Mouse (Mus musculus) lung, adult 18-20 months (tissue): ENCODE data around the gene Dcaf17.

Source experiments
- DNase-seq, 2 experiments: peaks; one replicate each; pipeline ENCODE4 v3.0.0; 2022; ENCODE audit warnings: mixed read lengths in 2 of 2

Dcaf17 gene

DNA sequence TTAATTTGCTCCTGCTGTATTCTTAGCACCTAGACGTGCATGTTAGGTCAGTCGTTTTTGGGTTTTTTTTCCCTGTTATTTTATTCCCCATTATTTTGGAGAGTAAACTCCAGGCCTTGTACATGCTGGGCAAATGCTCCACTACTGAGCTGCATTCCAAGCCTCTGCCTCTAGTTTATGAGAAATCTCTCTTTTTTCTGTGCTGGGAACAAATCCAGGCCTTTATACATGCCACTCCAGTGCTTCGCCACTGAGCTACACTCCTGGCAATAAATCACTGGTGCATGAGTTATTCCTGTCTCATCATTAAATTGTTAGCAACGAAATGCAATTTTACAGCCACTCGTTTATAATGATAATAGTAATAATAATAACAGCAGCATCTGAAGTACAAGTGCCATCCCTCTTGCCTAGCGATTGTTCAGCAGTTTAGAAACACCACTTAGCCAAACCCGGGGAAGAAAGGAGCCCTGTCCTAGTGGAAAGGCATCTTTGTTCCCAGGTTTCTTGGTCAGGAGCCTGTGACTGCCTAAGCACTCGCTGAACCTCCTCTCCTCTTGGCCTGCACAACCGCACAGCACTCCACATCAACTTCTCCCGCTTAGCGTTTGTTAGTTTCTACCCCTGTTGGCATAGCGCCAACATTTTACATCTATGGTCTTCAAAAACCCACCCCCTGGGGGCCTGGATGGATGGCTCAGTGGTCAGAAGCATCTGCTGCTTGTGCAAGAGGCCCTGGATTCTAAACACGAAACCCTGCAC is 67.3 kb downstream of the Dcaf17 start:
- DNase-seq: no peak

DNA sequence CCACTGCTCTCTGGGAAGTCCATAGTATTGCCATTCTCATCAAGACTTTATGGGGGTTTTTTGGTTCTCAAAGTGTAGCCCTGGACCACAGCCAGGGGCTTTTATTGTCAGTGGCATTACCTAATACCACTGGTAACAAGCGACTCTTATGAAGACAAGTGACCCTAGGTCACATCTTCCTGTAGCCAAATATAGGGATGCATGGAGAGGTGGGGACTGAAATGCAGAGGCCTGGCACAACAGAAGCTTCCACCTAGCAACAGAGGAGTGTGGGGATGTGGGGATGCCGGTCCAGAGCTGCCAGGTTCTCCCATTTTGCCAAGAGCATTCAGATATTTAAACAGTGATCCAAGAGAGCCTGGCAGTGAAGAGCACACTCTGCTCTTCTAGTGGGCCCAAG is 68.5 kb downstream of the Dcaf17 start:
- DNase-seq: no peak

DNA sequence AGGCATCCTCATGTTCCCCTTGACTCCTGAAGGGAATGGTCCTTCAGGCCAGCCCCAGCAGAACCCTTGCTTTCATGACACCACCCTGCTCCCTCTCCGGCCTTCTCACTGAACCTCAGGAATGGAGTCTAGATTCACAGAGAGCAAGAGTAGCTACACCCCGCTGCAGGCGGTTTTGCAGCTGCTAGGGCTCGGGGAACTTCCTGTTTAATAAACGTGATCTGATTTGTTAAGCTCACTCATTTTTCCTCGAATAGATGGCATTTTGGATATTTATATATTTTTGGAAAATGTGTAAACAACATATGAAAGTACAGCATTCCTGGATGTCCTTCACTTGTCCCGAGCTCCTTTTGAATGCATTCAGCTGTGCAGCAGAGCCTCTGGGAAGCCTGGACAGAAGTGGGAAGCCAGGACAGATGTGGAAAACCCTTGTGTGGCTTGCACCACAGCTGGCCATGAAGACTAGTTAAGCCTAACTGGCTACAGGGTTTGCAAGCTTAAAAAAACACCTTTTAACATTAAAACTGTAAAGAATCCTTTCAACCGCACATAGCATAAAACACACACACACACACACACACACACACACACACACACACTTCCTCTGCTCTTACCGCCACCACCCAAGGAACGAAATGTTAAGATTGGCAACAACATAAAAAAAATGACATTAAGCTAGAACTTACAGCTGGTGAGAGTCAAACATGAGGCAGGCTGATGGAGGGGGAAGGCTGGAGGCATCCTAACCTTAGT is 72.8 kb downstream of the Dcaf17 start:
- DNase-seq: no peak

DNA sequence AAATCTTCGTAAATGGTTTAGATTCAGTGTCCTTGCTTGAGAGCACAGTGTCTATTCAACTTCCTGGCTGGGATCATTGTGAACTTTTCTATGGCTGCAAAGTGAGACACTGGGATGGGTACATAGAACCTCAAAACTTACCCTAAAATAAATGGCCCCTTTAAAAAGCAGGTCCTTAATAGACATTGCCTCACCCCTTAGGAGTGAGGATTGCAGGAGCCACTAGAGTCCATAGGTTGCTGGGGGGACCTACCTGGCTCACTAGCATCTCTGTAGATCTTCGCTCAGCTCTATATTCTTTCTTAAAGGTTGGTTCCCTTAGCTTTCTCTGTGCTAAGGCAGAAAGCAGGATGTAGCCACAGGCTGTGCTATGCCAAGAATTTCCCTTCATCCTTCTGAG is 75.2 kb downstream of the Dcaf17 start:
- no peak for DNase-seq

DNA sequence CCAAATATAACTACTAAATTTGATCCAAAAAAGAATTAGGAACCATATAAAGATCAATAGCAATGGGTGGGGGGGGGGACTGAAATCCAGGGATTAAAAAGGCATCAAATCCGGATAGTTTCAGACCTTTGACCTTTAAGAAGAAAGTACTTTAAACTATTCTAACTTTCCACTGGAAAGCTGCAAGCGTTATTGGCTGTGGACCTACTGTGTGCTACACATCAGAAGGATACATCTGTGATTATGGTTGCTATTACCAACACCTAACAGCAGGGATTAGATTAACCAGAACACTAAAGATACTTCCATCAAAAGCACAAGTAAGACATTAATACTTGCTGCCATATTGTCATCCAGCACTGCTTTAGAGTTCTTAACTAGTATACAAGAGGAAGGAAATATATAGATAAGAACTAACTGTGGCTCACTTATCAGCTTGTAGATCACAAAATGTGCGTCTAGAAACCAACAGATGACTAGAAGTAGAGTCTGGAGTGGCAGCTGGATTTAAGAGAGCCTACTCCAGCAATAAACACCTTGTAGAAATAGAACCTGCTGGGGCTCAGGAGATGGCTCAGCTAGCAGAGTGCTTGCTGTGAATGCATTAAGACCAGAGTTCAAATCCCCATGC is 76.9 kb downstream of the Dcaf17 start:
- no peak for DNase-seq

DNA sequence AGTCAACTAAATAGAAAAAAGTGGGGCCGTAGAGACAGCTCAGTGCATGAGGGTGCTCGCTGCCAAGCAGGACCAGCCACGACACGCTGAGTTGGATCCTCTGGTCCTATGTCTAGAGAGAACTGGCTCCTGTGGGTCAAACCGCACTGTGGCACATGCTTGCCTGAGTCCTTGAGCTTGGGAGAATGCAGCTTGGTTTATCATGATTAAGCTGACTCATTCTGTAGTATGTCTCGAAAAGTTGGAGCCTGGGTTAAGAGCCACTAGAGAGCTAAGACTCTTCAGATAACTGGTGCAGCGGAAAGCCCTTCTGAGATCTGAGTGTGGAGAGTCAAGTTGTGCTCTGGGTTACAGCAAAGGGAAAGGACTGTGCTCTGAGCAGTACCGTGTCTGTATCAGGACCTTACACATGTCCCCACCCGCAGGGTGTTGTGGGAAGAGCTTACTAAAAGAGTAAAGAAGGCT is 78.9 kb downstream of the Dcaf17 start:
- peak; percentile 47 to 66 for DNase-seq

DNA sequence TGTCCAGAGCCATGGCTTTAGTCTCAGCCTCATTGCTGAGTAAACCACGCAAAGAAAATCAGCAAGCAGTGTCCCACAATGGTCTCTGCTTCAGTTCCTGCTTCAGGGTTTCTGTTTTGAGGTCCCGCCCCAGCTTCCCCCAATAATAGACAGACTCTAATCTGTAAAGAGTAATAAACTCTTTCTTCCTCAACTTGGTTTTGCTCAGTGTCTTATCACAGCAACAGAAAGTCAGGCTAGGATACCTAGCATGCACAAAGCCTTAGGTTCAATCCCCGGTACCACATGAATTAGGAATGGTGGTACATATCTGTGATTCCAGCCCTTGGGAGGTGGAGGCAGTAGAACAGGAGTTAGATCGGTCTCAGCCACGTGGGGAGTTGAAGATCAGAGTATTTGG is 79.7 kb downstream of the Dcaf17 start:
- DNase-seq: no peak

DNA sequence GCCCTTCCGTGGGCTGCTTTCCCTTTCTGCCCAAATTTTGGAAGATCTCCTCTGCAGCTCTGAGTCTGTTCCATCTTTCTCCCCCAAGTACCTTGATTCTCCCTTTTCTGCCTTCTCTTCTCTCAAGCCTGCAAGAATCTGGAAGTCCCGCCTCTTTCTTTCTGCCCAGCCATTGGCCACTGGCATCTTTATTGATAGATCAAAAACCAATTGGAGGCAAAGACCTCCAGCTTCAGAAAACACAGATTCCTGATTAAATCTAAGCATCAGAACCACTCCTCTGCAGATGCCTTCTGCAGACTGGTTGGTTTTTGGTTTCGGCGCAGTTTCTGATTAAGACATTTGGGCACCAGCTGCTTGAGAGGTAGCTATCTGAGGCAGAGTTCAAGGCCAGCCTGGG is 85.5 kb downstream of the Dcaf17 start:
- DNase-seq: no peak

DNA sequence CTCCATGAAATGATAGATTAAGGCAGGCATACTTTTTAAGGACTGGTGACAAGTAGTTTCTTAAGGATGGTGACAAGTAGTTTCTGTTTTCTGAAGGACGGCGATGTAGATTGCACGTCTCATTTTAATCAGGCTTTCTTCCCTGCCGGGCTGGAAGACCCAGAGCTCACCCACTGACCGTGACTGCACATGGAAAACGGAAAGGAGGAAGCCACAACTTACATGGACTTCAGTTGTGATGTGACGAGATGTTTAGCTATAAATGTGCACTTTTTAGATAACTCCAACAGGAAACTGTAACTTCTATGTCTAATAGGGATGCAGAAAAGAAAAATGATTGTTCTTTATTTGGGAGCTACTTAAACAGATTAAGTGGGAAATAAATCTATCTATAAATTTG is 87.3 kb downstream of the Dcaf17 start:
- no peak for DNase-seq

DNA sequence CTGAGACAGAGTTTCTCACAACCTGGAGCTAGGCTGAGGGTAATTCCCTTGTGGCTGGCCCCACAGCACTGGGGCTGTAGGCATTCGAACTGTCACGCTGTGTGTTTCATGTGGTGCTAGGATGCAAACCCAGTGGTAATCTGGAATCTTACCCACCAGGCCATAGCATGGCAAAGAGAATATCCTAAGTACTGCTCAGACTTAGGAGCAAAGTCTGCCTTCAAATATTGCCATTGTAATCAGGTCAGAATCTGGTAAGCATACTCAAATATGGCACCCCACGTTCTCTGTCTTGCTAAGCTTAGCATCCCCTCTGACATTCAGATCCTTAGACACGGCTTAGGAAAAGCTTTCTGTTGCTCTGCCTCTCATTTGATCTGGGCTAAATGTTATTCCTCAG is 90.7 kb downstream of the Dcaf17 start:
- DNase-seq: no peak

DNA sequence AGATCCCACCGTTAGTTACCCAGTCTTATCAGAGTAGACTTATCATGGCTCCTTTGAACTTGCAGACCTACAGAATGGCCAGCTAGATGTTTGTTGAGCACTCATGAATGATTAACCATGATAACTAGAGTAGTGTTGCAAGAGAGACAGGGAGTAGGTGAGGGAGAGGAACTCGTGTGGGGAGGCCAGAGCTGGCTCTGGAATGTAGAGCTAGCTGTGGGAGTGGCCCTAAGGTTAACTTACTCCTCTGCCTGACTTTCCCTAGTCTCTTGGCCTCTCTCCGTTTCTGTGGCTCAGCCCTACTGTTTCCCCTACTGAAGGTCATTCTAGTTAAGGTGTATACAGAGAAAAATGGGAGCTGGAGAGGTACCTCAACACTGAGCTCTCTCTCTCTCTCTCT is 91.1 kb downstream of the Dcaf17 start:
- DNase-seq: peak; percentile 23 to 50

DNA sequence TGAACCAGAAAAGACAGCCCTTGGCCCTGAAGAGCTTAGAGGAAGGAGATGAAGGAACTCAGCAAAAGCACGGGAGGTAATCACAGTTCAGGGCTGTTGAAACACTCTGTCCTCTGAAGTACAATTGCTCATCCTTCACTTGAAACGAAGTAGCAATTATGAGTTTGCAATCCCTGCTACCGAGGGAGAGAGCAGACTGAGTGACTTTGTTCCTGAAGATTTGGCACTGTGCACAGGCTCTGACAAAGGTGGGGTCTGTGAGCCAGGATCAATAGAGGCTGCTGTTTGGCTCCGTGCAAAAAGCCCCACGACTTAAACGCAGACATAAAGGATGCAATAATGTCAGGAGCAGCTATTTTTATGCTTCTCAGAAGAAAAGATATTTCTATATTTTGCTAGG is 92.7 kb downstream of the Dcaf17 start:
- DNase-seq: no peak
